Mouse (Mus musculus): ENCODE measurements at regions not wholly inside any gene's neighbourhood (a gene's known extent, or its start where the extent isn't known, plus 50 kb on each side); places are given as distances from the start of the nearest gene placed in this dataset.
A peak's percentile ranks its signal among the peaks of the same experiment; 100 is the strongest.

DNA sequence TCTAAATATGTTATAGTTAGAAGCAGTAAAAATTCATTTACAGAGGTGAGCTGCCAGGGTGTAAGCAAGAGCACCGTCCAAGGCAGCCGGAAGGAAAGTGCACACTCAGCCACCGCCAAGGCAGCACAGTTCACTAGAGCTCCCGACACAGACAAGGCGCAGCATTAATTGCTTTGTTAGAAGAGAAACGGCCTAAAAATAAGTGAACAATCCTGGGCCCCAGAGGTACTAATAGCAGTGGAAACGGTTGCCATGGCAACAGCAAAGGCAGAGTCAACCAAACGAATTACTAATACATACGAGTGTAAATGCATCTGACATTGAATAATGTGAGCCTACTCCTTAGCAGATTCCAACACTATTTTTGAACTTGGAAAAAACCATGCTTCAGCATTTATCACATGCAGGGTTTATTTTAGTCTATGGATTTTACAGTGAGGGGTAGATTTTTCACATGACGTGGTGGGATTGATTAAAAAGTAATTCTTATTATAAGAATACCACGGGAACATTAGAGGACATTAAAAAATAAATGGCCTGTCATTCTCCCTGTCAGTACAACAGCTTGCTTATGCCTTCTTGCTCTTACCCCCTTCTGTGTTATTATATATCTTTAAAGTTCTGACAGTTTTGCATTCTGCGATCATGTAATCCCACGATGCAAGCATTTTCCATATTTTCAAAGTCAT is 62.5 kb downstream of the Cavin4 start:
- DNase-seq (ENCODE audit: low read depth), result no peak

DNA sequence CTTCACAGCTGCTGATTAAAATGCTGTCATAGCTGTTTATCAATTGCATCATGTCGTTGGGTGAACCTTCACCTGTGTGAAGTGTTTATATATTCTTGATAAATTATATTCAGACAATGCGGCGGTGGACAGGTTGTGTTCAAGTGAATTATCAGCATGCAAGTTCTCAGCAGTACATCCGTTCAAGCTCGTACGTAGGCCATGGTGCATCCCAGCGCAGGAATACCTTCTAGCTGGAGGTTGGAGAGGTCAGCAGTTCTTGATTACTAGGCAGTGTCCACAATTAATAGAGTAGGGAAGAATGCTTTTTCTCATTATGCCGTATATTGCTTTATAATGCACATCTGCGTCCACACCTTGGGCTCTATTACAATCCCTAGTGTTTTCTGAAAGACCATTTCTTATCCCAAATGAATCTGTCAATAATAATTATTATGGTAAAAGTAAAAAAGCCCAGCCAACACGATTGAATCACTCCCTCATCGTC is 63.1 kb downstream of the Cavin4 start:
- DNase-seq (ENCODE audit: low read depth), result no peak

DNA sequence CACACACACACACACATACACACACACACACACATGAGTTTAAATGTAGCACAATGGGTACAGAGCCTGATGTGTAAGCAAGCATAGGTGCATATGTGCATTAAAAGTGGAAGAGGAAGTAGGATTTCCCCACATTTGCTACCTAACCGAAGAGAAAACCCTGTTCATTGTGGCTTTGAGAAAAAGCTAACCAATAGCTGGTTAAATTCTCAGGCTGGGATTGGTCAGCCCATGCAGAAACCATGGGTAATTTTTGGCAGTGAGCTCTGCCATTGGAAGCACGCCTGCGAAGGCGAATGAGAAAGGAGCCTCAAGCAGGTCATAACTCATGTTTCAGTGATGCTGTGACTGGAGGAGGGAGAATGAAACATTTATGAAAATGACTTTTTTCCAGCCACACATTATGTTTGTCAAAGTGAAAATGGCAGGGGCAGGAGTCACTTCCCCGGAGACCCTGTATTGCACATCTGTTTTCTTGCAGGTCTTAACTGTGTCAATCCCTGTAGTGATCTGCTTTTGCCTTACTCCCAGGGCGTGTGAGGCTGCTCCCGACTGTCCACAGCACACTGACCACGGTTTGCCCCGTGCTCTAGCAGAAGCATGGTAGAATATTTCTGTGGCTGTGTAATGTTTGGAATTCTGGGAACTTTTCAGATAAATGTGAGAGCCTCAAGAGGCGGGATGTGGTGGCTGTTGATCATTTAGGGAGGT is 71.7 kb downstream of the Cavin4 start:
- DNase-seq (ENCODE audit: low read depth), result peak; percentile 5

DNA sequence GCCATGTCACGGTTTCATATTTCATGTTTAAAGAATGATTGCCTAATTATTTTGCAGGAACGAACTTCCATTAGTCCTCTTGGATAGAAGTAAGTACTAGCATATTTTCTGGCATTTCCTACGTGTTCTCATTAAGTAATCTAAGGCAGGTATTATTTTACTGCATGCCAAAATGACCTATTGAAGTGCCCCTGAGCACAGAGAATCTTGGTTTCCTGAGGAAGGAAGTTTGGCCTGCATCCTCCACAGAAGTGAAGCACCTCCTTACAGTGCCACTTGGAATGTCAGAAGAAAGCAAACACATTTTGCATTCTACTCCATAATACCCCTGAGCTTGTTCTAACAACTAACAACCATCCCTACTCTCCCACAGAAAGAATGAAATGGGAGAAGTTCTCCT is 82.9 kb downstream of the Cavin4 start:
- no peak for DNase-seq (ENCODE audit: low read depth)

DNA sequence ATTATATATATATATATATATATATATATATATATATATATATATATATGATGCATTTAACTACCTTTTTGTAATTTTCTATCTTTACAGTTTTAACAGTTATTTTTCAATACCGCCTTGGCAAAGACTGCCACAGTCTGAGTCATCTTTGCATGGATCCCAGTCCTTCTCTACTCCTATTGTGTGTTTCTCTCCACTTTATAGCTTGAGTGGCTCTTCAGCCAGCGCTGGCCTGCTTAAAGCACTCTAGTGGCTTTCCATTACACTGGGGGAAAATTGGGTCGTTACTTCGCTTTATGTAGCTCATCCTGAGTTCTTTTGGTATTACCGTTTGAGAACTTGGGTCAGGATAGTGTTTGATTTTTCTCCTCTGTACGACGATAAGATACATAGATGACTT is 86.3 kb downstream of the Cavin4 start:
- DNase-seq (ENCODE audit: low read depth), result no peak

DNA sequence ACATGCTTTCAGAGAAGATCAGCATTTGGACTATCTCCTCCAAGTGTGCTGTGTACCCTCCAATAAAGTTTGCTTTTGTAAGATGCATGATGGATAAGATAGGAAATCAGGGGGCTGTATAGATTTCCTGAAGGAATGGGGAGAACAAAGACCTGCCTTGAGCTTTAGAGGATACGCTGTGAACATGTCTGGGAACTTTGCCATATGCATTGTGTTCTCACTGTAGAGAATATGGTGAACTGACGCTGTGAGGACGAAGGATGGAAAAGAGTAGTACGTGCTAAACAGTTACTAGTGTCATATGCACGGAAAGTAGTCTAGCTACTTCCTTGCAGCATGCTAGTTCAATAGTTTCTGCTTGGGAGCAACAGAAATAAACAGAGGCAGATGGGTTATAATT is 86.8 kb downstream of the Cavin4 start:
- DNase-seq (ENCODE audit: low read depth), result no peak

DNA sequence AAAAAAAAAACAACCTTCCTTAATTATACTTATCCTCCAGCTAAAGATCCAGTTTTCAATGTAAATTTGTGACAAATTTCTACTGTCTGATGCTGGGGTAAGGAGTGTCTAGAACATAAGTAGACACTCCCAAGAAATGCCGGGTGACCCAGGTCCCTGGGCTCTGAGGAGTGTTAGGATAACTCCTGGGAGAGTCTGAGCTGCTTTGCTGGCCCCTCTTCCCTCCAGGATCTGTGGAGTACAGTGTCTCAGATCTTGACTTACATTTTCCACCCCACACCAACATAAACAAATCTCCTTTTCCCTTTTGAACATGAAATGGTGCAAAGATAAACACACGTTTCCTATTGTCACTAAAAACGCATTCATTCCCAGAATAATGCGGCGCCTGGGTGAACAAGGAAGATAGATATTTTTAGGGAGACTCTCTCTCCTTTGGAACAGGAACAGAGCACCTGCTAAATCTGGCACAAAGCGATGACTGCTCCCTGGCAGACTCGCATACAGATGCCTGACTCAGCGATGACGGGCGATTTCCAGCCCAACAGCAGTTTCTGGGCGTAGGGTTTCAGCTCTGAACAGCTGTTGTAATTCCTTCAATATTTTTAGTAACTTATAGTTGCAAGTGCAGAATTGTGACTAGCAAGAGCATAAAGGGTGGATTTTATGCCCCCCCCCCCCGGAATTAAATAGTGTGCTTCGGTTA is 91.3 kb downstream of the Cavin4 start:
- no peak for DNase-seq (ENCODE audit: low read depth)

DNA sequence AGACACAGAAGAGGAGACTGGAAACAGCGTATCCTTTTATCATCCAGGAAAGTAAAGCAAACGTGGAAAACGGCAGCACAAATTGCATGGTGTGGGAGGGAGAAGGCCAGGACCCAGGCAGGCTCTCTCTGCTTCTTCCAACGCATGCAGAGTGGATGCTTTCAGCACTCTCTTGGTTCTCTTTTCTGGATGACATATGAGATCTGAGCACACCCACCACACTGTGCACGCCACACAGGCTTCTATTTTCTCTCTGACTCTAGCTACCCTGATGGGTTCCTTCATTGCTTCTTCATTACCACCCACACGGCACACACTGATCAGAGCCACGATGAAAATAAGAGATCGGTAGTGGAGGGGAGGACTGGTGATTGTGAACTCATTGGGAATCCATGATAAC is 97.3 kb downstream of the Cavin4 start:
- no peak for DNase-seq (ENCODE audit: low read depth)

DNA sequence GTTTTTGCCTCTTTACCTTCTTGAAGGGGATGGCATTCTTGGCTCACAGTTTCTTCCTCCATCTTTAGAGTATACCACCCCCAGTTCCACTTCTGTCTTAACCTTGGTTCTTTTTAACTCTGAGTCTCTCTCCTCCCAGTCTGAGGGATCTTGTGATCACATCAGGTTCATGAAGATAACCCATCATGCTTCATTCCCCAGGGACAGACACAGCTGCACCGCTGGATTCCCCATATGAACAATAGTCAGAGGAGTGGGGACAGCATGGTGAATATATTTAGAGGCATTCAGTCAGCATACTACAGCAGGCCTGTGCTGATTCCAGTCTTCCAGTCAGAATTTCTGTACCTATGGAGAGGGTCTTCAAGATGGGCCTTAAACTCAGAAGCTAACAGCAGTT is 103.1 kb downstream of the Cavin4 start:
- no peak for DNase-seq (ENCODE audit: low read depth)

DNA sequence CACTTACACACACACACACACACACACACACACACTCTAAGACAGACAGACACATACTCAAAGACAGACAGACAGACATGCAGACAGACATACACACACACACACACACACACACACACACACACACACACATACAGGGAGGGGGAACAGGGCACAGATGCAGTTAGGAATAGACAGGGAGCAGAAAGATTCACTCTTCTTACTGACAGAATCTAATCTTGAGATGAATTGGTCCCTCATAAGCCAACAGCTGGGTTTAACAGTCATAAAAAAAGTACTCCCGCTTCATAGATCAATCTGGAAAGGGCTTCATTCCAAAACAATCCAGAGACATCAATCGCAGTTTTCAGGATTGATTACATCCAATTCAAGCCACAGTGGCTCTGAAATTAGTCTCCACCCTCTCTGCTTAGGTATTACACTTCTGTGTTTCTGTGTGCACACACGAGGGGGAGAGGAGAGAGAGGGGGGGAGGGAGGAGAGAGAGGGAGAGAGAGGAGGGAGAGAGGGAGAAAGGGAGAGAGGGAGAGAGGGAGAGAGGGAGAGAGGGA is 107.2 kb downstream of the Cavin4 start:
- DNase-seq (ENCODE audit: low read depth), result no peak

DNA sequence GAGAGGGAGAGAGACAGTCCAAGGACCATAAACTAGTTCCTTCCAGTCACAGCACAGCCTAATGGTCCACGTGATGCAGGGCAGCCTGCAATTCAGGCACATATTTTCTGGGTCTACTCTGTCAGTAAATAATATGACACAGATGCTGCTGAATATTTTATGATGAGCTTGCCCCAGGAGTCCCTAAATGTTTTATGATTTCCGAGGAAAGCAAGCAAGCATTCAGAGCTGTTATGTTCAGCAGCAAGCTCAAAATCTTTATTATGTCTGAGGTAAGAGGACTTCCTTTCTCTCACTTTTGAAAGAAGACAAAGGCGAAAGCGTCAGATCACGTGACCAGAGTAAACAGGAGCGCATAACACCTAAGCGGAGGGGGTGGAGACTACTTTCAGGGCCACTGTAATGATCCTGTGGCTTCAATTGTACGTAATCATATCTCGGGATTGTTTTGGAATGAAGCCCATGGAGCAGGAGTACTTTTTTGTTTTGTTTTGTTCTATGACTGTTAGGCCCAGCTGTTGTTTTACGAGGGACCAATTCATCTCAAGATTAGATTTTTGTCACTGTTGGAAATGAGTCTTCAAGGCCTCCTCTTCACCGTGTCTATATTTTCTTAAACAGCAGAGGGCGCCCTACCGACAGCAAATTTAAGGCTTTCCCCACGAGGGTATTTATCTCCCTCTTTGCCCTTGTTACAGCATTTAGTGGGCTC is 107.8 kb downstream of the Cavin4 start:
- no peak for DNase-seq (ENCODE audit: low read depth)

DNA sequence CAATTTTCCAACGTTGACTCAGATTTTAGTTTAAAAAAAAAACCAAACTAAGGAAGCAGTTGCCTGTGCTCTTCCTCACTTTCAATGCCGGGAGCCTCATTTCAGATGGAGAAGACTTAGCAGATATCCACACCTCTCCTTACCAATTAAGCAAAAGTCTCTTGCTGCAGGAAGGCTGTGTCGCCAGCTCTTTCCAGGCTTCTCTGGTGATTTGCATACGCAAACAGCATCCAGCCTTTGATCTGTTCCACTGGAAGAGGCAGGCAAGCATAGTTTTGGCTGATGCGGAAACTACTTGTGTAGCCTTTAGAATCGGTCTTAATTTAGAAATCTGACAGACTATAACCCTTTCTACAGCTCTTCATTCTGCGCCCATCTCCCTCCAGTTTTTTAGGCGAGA is 108.5 kb downstream of the Cavin4 start:
- DNase-seq (ENCODE audit: low read depth), result no peak

DNA sequence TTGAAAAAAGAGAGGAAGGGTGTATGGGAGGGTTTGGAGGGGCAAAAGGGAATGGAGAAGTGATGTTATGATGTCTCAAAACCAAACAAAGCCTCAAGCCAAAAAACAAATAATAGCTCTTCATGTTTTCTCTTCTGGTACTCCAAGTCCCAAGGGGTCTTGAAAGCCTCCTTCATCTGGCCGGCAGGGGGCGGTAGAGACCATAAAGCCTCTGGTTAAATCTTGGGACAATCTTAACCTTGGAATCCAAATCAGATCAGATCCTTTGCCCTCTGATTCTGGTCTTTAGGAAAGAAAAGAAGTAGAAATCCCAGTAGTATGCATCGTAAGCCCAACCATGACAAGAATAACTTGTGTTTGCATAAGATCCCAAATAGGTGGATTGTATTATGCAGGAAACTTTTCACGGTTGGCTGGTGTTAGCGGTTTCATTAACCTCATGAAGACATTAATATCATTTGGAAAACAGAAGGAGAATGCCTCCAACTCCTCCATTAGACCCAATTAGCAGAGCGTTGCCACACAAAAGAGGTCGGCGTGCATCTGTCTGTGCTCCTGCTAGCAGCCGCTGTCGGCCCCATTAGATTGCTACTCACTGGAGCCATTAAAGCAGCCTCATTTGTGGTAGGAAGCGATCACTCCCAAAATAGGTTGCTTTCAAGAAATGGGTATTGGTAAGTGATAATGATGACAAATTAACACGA is 116.0 kb downstream of the Cavin4 start:
- no peak for DNase-seq (ENCODE audit: low read depth)

DNA sequence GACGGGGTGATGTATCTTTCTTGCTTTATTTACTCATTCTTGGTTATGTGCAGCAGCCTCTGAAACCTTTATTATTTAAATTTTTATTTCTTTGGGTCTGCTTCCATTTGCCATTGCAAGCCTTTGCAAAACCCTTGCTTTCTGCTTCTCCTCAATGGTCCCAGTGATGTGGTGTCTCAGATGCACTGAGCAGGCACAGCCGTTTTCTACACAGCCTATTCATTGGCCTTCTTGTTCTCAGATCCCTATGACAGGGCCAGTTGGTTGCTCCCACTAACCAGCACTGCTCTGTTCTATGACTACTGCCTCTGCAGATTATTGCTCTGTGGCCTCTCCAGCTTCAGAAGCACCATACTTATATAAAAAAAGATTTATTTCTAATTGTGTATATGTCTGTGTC is 116.6 kb downstream of the Cavin4 start:
- no peak for DNase-seq (ENCODE audit: low read depth)

DNA sequence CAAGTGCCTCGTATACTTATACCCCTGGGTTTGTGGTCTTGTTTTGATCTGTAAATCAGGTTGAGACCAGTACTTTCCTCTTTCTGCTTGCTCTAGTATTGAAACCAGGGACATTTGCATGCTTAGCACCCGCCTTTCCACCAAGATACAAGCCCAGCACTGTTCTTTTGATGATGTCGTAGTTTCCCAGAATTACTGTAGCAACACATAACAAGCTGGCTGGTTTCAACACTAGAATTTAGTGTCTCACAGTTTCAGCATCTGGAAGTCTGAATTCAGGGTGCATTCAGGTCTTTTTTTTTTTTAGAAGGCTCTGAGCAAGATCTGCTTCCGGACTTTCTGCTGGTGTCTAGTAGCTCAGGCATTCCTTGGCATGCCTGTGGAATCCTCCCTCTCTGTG is 117.8 kb downstream of the Cavin4 start:
- no peak for DNase-seq (ENCODE audit: low read depth)

DNA sequence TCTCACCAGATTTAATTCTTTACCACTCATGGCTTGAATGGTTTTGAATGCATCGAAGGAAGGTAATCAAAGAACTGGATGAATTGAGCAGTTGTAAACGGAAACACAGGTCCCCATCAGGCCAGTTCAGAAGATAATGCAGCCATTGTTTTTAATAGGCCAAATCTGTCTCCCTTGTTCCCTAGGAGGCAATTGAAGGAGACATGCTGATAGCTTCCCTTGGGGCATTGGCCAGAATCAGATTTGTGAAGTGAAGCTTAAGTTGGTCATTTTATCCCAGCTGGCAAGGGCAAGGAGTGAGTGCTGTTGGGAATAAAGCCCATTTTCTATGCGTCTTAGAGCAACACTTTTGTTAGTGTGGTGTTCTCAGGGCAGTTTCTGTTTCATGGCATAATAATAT is 119.4 kb downstream of the Cavin4 start:
- DNase-seq (ENCODE audit: low read depth), result no peak

DNA sequence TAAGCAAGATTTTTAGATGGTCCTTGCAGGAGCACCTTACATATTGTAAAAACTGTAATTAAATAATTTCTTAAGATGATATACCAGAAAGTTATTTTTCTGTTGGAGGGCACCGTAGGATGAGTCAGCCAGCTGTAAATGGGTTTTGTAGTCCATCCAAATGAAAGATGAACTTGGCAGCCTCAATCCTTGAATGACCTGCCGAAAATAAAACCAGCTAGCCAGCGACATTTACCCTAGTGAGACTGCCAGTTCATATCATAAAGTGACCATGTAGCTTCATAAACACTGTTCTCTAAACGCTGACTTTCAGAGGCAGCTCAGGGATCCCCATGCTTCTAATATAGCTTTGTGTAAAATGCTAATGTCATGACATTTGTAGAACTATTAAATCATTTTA is 127.8 kb downstream of the Cavin4 start:
- DNase-seq (ENCODE audit: low read depth), result no peak

DNA sequence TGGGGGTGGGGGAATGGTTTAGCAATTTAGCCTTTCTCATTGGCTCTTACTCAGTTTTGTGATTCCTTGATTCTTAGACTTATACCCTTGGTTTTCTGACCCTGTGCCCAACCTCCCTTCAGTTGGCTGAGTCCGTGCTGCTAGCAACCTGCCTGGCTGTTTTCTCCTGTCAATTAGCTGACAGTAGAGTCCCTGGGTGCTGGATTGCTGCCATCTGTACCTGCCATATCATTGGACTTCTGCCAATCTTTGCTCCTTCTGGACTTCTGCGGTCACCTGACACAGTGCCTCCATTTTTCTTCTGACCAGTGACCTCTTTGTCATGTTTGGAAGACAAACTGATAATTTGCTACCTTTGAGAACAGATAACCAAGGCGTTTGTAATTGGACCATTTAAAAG is 140.5 kb downstream of the Cavin4 start:
- DNase-seq (ENCODE audit: low read depth), result no peak

DNA sequence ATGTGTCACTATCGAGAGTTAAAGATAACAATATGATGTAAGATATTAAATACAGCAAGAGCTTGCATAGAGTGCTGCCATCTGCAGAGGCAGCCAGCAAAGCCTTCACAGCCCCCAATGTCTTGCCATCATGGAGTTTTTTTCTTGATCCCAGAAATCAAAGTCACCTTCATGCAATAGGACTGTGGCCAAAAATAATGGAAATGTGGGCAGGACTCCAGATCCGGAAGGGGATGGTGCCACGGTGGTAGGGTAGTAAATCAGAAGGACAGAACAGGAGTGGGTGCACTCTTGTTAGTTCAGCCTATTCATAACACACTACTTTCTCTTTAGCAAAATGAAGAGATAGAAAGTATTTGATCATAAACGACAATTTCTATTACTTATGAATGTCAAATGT is 145.3 kb downstream of the Cavin4 start:
- DNase-seq (ENCODE audit: low read depth), result no peak

DNA sequence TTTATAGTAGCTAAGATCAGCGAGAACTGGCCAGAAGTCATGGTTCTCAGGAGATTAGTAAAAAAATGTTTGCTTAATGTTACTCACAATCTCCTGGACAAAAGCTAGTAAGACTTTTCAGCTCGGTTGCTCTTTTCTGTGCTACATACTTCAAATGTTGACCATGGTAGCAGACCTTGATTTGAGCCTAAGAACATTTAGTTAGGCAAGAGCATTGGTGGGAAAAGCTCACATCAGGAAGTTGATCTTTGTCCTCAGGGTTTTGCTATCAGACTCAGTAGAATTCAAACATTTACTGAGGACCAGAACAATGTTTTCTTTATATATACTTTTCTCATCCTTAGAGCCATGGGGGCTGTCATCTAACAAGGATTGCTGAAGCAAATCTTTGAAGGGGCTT is 170.4 kb downstream of the Cavin4 start:
- no peak for DNase-seq (ENCODE audit: low read depth)

DNA sequence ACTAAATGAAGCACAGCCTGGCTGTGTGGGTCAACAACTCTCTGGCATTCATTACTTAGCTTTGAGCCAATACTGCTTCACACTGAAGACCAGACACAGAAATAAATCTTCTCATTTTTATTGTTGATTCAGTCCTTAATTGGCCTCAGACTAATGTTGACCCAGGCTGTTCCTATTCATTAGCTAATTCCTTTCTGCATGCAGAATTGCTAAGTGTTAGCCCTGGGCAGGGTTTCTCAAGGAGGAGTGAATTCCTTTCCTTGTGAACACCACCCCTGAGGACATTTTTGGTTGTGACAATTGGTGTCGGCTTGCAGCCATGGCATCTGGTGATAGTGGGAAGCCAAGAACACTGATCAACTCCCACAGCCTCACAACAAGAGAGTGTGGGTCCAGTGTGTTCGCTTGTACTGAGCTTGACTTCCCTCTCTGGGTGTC is 179.5 kb downstream of the Cavin4 start:
- no peak for DNase-seq (ENCODE audit: low read depth)

DNA sequence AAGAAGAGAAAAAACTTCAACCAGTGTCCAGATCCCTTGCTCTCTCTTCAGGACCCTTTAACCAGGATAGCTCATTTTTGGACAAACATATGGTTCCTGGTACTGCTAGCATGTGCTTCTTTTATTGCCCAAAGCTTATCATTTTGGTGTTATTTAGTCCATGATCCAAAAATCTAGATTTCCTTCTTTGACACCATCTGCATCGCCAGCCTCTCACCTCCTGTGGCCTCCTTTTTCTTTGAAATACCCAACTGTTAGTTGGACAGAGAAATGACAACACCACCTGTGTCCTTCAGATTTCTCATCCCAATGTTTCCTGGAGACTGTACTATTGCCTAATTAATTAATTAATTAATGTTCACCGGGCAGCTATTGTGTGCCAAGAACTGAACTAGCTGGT is 188.0 kb upstream of the Plppr1 start:
- no peak for DNase-seq (ENCODE audit: low read depth)

All from fibroblast of lung, adult 2 months (primary cell).